Mouse (Mus musculus): ENCODE results near the gene Aven.

The Aven gene

GRCm38 (mm10) chr2:112490483-112491196 lies 2.1 kb upstream of the Aven start:
- DNase-seq (ENCODE audit: low read depth), result no peak

- DNase-seq (ENCODE audit: low read depth), result no peak
These were observed 1.1 kb upstream of the Aven start for GRCm38 (mm10) chr2:112491629-112492028.

DNA sequence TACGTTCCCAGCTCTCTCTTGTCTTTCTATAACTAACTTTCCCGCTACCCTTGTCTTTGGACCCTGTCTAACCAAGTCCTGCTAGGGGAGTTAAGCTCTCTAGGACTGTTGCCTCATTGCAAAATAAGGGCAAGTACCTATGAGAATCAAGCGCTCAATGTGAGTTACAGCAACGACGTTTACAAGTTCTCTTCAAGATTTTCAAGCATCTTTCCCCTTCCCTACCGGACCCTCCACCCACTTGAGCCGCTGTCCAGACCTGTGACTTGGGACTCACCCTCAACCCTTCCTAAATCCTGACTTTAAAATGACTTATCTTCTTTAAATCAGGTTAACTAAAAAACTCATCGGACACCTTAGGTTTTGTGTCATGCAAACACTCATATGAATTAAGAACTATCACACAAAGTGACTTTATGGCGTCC lies 321 bp upstream of the Aven start:
- peak; percentile 77 for DNase-seq (ENCODE audit: low read depth)

DNA sequence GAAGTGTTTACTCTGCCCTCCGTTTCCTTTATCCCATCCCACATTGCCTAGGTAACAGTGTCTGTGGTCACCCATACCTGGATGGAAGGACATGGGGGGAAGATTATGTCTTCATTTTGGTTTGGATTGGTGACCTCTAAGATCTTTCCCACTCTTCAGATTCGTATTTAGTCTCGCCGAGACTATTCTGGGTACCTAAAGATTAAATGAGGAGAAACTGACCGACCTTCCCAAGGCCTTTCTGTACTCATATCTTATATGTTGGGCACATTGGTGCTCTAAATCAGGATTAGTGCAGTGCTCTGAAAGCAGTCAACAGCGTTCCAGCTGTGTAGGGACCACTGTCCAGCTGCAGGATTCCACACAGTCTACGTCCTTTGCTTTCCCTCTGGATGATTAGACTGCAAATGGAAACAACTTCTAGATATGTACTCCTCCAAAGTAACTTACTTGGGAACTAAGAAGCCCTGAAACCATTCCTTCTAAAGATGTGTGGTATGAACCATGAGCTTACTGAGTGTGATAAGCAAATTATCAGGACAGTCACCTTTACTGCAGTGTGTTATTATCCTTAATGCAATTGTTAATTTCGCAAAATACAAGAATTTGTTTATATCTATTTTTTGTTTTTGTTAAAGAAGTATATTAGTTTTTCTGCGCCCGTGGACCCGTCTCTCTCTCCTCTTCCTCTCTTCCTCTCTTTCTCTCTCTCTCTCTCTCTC lies 936 bp downstream of the Aven start:
- no peak for DNase-seq (ENCODE audit: low read depth)

DNA sequence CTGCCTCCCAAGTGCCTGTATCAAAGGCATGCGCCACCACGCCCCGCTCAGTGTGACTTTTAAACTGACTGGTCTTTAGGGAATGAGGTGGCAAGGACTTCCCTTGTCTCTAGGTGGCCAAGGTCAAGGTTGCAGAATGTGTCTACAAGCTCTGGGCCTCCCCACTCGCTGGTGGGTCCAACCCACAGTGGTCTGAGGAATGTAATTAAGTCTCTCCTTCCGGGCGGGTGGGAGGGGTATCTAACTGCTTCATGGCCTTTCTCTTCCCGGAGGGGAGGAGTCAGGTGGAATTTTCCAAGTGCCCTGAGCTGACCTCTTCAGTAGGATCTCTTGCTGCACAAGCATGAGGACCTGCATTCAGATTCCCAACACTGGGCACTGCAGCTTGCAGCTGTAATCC lies 5.1 kb downstream of the Aven start:
- no peak for DNase-seq (ENCODE audit: low read depth)

GRCm38 (mm10) chr2:112501209-112501608 lies 8.4 kb downstream of the Aven start:
- peak; percentile 89 for DNase-seq (ENCODE audit: low read depth)

GRCm38 (mm10) chr2:112503978-112504377 lies 11.2 kb downstream of the Aven start:
- no peak for DNase-seq (ENCODE audit: low read depth)

- peak; percentile 58 for DNase-seq (ENCODE audit: low read depth)
These were observed 14.2 kb downstream of the Aven start for GRCm38 (mm10) chr2:112506841-112507435.

DNA sequence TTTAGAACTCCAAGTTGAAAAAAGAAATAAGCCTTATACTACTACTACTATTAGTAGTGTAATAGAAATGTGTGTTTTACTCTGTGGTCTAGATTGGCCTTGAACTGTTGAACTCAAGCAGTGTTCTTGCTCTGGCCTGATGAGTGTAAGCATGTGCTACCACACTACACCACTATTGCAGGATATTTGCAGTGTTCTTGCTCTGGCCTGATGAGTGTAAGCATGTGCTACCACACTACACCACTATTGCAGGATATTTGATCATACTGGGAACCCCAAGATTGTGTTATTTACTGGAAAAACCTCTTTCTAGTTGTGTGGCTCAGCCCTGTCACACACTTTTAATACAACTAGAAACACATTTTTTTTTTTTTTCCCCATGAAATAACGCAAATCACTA lies 14.7 kb downstream of the Aven start:
- peak; percentile 50 for DNase-seq (ENCODE audit: low read depth)

GRCm38 (mm10) chr2:112510140-112510539 lies 17.4 kb downstream of the Aven start:
- DNase-seq (ENCODE audit: low read depth), result peak; percentile 92

DNA sequence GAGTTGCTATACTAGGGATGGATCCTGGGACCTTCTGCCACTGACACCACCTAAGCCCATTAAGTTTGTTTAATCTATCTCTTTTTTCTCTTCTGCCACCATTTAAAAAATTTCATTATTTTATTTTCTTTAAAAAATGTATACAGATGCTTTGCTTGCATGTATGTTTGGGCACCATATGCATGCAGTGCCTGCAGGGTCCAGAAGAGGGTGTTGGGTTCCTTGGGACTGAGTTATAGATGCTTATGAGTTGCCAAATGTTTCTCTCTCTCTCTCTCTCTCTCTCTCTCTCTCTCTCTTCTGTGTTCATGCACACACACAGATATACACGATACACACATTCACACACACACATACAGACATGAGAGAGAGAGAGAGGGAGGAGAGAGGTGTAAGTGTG lies 20.3 kb downstream of the Aven start:
- peak; percentile 52 for DNase-seq (ENCODE audit: low read depth)

GRCm38 (mm10) chr2:112516728-112517127 lies 24.0 kb downstream of the Aven start:
- no peak for DNase-seq (ENCODE audit: low read depth)

DNA sequence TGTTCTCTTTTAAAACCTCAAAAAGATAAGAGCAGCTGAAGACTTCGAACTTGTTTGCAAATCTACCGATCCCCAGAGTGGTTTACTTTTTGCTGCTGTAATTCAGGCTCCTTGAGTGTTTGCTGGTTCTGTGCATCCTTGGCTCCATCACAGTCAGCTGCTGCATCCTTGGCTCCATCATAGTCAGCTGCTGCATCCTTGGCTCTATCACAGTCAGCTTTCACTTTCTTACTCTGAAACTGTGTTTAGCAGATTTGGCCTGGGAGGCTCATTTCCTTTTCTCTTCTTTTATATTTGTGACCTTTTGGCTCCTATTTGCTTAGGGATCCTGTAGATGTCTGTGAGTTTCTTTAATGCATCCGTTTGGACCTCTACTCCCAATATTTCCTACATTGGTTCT lies 24.5 kb downstream of the Aven start:
- no peak for DNase-seq (ENCODE audit: low read depth)

GRCm38 (mm10) chr2:112518541-112518940 lies 25.8 kb downstream of the Aven start:
- no peak for DNase-seq (ENCODE audit: low read depth)

DNA sequence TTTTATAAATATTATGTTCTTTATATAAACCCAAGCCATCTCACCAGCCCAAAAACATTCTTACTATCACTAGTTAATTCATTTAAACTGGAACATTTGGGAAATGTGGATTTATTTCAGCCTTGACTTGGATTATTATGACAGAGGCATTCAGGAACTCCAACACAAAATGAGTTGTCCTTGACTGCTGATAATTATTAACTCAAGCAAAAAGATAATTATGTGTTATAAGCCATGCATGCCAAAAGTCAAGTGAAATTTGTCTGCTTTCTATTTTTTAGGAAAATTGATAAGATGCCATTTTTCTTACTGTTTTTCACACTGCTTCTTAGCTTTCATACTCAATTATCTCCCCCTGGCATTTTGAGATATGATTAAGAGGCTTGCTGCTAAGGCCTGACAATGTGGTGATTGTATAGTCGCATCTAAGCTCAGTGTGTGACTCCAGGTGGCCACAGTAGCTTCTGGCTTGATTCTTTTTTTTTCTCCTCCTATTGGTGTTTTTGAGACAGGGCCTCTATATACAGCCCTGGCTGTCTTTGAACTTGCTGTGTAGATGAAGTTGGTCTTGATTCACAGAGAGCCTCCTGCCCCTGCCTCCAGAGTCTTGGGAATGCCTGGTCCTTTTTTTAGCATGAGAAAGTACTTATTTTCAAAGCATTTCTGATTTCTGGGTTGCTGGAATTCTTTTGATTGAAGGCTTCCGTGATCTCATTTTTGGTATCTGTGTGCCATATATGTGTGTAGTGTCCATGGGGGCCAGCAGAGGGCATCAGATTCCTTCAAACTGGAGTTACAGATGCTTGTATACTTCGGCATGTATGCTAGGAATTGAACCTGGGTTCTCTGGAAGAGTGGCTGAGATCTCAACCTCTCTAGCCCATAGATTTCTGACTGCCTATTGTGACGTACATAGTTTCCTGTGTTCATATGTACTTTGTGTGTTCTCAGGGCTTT lies 28.0 kb downstream of the Aven start:
- DNase-seq (ENCODE audit: low read depth), result no peak

DNA sequence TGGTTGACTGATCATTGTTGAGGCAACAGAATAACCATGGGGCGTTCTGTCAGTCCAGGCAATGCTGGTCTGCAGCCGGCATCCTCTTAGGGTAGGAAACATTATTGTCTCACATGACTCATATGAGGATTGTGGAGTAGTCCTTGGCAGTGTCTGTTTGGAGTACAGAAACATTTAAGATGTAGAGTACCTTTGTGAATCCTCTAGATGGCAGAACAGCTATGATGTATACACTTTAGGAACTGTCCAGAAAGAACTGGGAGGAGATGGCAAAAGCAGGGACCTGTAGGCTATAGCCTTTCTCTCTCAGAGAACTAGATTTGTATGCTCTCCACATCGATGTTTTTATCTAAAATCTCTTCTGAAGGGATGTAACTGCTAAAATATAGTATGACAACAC lies 34.2 kb downstream of the Aven start:
- no peak for DNase-seq (ENCODE audit: low read depth)

DNA sequence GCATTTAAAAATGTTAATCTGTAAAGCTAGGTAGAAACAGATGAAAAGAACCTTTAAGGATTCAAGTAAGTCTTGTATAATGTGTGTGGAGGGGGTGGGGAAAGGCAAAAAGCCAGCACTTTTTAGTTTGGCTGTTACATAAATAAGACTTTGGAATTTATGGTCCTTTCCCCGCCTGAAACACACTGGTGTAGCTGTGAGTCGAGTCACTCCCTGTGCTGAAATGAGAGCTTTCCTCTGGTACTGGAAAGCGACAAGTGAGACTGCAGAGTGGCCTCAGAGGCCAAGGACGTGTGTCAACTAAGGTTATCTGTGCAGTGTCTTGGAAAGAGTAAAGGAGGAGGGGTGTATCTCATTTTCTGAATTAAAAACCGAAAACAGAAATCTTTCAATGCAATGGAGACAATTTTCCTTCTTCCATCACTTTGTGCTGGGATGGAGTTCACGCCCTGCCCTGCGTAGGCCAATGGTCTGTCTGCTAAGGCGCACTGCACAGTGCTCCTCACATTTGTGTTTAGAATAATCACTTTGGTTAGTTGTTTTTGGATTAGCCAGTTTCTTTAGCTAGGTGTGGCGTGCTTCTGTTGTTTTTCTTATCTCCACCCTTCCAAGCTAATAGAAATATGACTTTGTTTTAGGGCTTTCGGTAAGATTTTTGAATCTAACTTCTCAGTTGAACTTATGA lies 40.2 kb downstream of the Aven start:
- DNase-seq (ENCODE audit: low read depth), result no peak

DNA sequence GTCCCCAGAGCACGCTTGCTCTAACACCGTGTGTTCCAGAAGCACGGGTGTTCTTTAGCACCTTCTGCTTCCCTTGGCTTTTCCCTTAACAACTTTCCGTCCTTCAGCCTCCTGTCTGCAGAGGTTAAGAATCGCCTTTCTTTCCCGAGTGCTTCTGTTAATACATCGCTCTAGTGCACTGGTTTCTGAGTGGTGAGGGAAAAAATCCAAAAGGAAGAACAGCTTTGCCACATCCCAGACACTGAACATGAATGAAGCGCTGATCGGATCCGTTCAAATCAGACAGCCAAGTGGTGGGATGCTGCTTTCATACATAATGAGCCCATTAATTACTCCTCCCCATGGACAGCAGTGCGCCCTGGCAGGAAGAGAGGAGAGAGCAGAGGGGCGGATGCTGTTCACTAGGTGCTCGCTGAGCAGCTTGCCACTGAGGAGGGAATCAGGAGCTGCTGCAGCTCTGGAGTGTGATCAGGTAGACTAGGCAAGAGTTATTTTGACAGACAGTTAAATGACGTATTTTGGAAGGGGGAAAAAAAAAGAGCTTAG lies 42.0 kb downstream of the Aven start:
- no peak for DNase-seq (ENCODE audit: low read depth)

GRCm38 (mm10) chr2:112538783-112539182 lies 46.0 kb downstream of the Aven start:
- DNase-seq (ENCODE audit: low read depth), result peak; percentile 36

DNA sequence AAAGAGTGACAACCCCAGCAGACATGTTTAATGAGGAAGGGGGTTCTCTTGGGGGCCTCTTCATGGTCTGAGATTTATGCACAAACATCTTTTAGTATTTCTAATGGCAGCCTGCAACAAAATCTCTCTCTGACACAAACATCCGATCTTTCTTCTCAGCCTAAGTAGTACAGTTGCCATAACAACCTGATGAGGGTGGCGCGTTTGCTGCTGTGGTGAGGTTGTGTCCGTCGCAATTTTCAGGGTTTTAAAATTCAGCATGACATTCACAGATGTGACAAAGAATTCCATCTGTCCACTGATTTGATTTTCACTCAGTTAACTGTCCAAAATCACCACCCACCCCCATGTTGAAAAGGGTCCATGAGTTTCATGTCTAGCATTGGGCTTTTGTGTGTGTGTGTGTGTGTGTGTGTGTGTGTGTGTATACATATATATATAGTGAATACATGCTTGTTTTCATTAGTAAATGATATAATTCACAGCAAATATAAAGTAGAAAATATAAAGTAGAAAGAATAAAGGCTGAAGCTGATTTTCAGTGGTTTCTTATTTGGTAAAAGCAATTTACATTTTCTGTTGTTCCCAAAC lies 49.0 kb downstream of the Aven start:
- no peak for DNase-seq (ENCODE audit: low read depth)

- DNase-seq (ENCODE audit: low read depth), result no peak
These were observed 63.8 kb downstream of the Aven start for GRCm38 (mm10) chr2:112556527-112556926.
